Mouse (Mus musculus): ENCODE measurements around the gene Npepps. TPM values are rescaled to one million over a fixed set of nuclear protein-coding genes. Genes with fewer than 3 reads are reported as not detected.

Npepps gene
- polyA plus RNA-seq, 1 experiment from 2014 or later = 41.9 TPM

GRCm38 (mm10) chr11:97188643-97188955 lies 91.8 kb downstream of the Npepps start:
- Histone ChIP-seq H3K9ac (ENCODE audit: low read depth, low read length) (peak overlapping the region; percentile 41; the same call in 1 of the 2 replicates), H3K27ac (ENCODE audit: low read depth, low read length) (peak overlapping the region; percentile 93), H3K4me2 (replicated peaks; ENCODE audit: low read depth) (peak overlapping the region; percentile 85), H3K4me1 (replicated peaks; ENCODE audit: control insufficient read depth, insufficient read depth, low read length) (no peaks in the 10 kb centered on the region; the same call in 1 of the 2 replicates), H3K9me3 (ENCODE audit: control insufficient read depth) (no peaks in the 10 kb centered on the region), H3K27me3 (replicated peaks; ENCODE audit: control insufficient read depth, insufficient read depth, low read length) (no peaks in the 10 kb centered on the region), H3K4me3 (ENCODE audit: low read depth, low read length) (peak overlapping the region; percentile 92), H3K36me3 (ENCODE audit: control insufficient read depth, insufficient read depth) (peaks cover 13% of the 10 kb centered on the region)
- TF ChIP-seq CTCF (IDR thresholded peaks at IDR 0.05; ENCODE audit: low read depth) = no peak
- under 1% methylated on average over 15 of the region's 15 CpGs for WGBS
- ATAC-seq = no peak

GRCm38 (mm10) chr11:97187764-97188642 lies 92.4 kb downstream of the Npepps start, which contains the start of gene Kpnb1:
Gene Kpnb1, minus strand, starts transcription at chr11:97187881.
- Histone ChIP-seq H3K4me1 (replicated peaks; ENCODE audit: control insufficient read depth, insufficient read depth, low read length) (no peaks in the 10 kb centered on the region; the same call in 1 of the 2 replicates), H3K9ac (ENCODE audit: low read depth, low read length) (peak within 1 kb of the TSS; percentile 76), H3K9me3 (ENCODE audit: control insufficient read depth) (no peaks in the 10 kb centered on the region), H3K27ac (ENCODE audit: low read depth, low read length) (peak within 1 kb of the TSS; percentile 93), H3K27me3 (replicated peaks; ENCODE audit: control insufficient read depth, insufficient read depth, low read length) (no peaks in the 10 kb centered on the region), H3K4me2 (replicated peaks; ENCODE audit: low read depth) (peak within 1 kb of the TSS; percentile 85), H3K36me3 (ENCODE audit: control insufficient read depth, insufficient read depth) (peaks cover 19% of the 10 kb centered on the region), H3K4me3 (ENCODE audit: low read depth, low read length) (peak within 1 kb of the TSS; percentile 92)
- TF ChIP-seq CTCF (IDR thresholded peaks at IDR 0.05; ENCODE audit: low read depth) = 0 out of 2 replicates have a peak, but pooled peaks have one; percentile 11
- under 1% methylated on average over 89 of the region's 101 CpGs for WGBS
- ATAC-seq = peak; percentile 95

DNA sequence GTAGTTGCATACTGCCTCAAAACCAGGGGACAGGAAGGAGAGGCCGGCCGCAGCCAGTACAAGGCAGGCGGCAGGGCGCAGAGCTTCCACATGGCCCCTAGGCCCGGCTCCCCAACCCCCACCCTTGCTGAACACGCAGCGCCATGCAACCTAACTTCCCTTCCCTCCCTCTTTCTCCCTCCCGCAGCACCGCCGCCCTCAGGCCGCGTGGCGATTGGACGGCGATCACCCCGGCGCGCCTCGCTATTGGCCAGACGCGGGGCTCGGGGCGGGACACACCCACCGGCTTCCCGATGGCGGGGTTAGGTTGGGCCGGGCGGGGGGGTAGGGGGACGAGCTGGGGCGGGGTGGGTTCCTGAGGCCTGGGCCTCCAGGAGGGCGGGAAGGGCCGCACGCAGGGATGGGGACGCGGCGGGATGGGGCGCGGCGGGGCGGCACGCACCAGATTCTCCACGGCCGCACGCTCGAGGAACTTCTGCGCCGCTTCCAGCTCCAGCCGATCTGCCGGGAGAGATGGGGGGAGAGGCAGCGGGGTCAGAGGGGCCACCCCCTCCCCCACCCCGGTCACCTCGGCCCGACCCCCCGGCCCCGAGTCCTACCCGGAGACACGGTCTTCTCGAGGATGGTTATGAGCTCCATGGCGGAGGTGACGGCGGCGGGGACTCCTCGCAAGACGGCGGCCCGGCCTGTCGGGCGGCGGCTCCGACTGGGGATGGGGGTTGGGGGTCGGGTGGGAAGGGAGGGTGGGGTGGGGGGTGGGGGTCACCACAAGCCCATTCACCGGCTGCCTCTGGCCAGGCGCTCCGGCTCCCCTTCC lies 93.3 kb downstream of the Npepps start:
- WGBS = under 1% methylated on average over 60 of the region's 74 CpGs
- Histone ChIP-seq H3K27me3 (replicated peaks; ENCODE audit: control insufficient read depth, insufficient read depth, low read length) (no peaks in the 10 kb centered on the region), H3K36me3 (ENCODE audit: control insufficient read depth, insufficient read depth) (peaks cover 27% of the 10 kb centered on the region), H3K27ac (ENCODE audit: low read depth, low read length) (peak overlapping the region; percentile 93), H3K9me3 (ENCODE audit: control insufficient read depth) (no peaks in the 10 kb centered on the region), H3K4me1 (replicated peaks; ENCODE audit: control insufficient read depth, insufficient read depth, low read length) (no peaks in the 10 kb centered on the region; the same call in 1 of the 2 replicates), H3K9ac (ENCODE audit: low read depth, low read length) (peak overlapping the region; percentile 76), H3K4me2 (replicated peaks; ENCODE audit: low read depth) (peak overlapping the region; percentile 85), H3K4me3 (ENCODE audit: low read depth, low read length) (peak overlapping the region; percentile 92)
- ATAC-seq = peak; percentile 57
- peak; percentile 31 for TF ChIP-seq CTCF (IDR thresholded peaks at IDR 0.05; ENCODE audit: low read depth)

DNA sequence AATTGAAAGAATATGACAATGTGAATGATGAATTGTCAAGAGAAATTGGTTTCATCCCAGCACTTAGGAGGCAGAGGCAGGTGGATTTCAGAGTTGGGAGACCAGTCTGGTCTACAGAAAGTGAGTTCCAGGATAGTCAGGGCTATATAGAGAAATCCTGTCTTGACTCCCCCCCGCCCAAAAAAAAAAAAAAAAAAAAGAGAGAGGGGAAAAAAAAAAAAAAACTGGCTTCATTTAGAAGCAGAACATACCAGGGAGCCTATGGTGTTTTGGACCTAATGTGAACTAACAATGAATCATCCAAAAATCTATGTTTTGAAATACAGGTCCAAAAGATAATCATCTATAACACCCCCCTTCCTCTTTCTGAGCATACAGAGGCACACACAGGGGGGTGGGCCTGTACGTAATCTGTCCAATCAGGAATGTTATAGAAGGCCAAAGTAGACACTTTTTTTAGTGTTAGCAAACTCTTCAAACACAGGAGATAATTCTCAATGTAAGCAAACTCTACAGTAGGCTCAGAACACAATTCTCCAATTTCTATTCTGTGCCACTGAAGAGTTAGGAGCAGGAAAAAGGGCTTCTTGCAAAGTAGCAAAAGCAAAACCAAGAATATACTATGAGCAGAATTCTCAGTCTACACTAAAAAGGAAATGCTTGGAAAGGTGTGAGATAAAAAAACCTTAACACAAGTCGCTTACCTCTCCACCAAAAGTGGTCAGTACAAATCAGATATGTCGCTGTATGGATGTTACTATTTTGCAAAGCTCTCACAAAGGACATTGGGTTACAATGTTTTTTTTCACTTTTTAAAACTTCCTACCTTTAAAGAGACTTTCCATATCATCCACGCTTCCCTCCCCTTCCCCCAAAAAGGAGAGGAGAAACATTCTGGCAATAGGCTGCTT lies 94.5 kb downstream of the Npepps start:
- WGBS = 42% methylated on average over 5 of the region's 5 CpGs
- Histone ChIP-seq H3K4me3 (ENCODE audit: low read depth, low read length) (peak overlapping the region; percentile 92), H3K27me3 (replicated peaks; ENCODE audit: control insufficient read depth, insufficient read depth, low read length) (no peaks in the 10 kb centered on the region), H3K27ac (ENCODE audit: low read depth, low read length) (no peak overlapping the region), H3K9ac (ENCODE audit: low read depth, low read length) (no peak overlapping the region), H3K9me3 (ENCODE audit: control insufficient read depth) (no peaks in the 10 kb centered on the region), H3K4me1 (replicated peaks; ENCODE audit: control insufficient read depth, insufficient read depth, low read length) (no peaks in the 10 kb centered on the region; the same call in 1 of the 2 replicates), H3K36me3 (ENCODE audit: control insufficient read depth, insufficient read depth) (peaks cover 39% of the 10 kb centered on the region), H3K4me2 (replicated peaks; ENCODE audit: low read depth) (peak overlapping the region; percentile 85)
- no peak for ATAC-seq
- no peak for TF ChIP-seq CTCF (IDR thresholded peaks at IDR 0.05; ENCODE audit: low read depth)

DNA sequence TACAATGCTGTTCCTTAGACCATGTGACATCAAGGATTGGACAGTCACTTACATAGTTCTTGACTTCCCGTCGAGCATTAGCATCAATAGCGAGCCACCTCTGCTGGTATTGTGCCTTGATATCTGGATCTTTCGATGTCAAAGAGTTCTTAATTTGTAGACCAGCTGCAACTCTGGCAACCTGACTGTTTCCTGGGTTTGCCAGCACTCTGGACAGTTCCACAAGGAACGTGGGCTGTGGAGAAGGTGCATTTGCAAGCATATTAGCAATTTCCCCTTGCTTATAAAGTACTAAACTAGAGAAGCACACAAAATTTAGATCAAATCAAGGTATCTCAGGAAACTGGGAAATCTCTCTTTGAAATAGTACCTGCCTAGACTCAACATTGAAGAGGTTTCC lies 95.6 kb downstream of the Npepps start:
- H3K36me3 ChIP-seq (ENCODE audit: control insufficient read depth, insufficient read depth) = peaks cover 50% of the 10 kb centered on the region
- H3K9ac ChIP-seq (ENCODE audit: low read depth, low read length) = no peak overlapping the region
- no peak for ATAC-seq
- no peak for TF ChIP-seq CTCF (IDR thresholded peaks at IDR 0.05; ENCODE audit: low read depth)
- H3K4me3 ChIP-seq (ENCODE audit: low read depth, low read length) = no peak overlapping the region
- H3K4me1 ChIP-seq (replicated peaks; ENCODE audit: control insufficient read depth, insufficient read depth, low read length) = no peaks in the 10 kb centered on the region; the same call in 1 of the 2 replicates
- H3K4me2 ChIP-seq (replicated peaks; ENCODE audit: low read depth) = no peak overlapping the region
- H3K9me3 ChIP-seq (ENCODE audit: control insufficient read depth) = no peaks in the 10 kb centered on the region
- H3K27me3 ChIP-seq (replicated peaks; ENCODE audit: control insufficient read depth, insufficient read depth, low read length) = no peaks in the 10 kb centered on the region
- H3K27ac ChIP-seq (ENCODE audit: low read depth, low read length) = no peak overlapping the region
- WGBS = 65% methylated on average over 5 of the region's 5 CpGs

All from intestine, postnatal 0 days (tissue).